In genomic region chr2:131410906-131411520, GRCm38 (mm10) we compare ENCODE assay signal across 24 mouse cellular contexts.
"Had no signal": no experiment of that assay in that cellular context is flagged by ENCODE, and none has a peak within 500 bp of the region (broad histone marks: within the 10 kb centered on the region; RNA-seq: fewer than 3 reads in every experiment).

No protein-coding gene starts in this region.

- H3K4me3 ChIP-seq: heart, embryonic 13.5 days; heart, embryonic 15.5 days; hindbrain, embryonic 13.5 days; hindbrain, embryonic 15.5 days; kidney, embryonic 15.5 days; limb, embryonic 13.5 days; limb, embryonic 15.5 days had no signal

- H3K9ac ChIP-seq: forebrain, postnatal 0 days; heart, embryonic 13.5 days; heart, embryonic 15.5 days; hindbrain, embryonic 13.5 days; hindbrain, embryonic 15.5 days; kidney, embryonic 15.5 days; limb, embryonic 13.5 days; limb, embryonic 15.5 days had no signal

- H3K4me1 ChIP-seq: heart, embryonic 13.5 days; heart, embryonic 15.5 days; hindbrain, embryonic 13.5 days; hindbrain, embryonic 15.5 days; kidney, embryonic 15.5 days; limb, embryonic 15.5 days had no signal

- DNase-seq: forebrain, postnatal 0 days; gastrocnemius, postnatal 14 days; gastrocnemius, postnatal 36 days; heart, adult 18-20 months; heart, postnatal 14 days; heart, postnatal 36 days; kidney, adult 11 months; kidney, adult 2 months; kidney, adult 9 months; kidney, postnatal 14 days; kidney, postnatal 36 days; layer of hippocampus, adult 9-11 months; layer of hippocampus, postnatal 36 days had no signal

- ATAC-seq: forebrain, postnatal 0 days; hindbrain, postnatal 0 days; intestine, embryonic 16.5 days had no signal

- H3K4me2 ChIP-seq: heart, embryonic 11.5 days; heart, embryonic 13.5 days; heart, embryonic 15.5 days; hindbrain, embryonic 13.5 days; hindbrain, embryonic 15.5 days; kidney, embryonic 15.5 days; limb, embryonic 13.5 days; limb, embryonic 15.5 days had no signal

- H3K9me3 ChIP-seq: heart, embryonic 13.5 days; heart, embryonic 15.5 days; hindbrain, embryonic 13.5 days; hindbrain, embryonic 15.5 days; kidney, embryonic 15.5 days; limb, embryonic 13.5 days; limb, embryonic 15.5 days had no signal

- H3K36me3 ChIP-seq: heart, embryonic 13.5 days; heart, embryonic 15.5 days; hindbrain, embryonic 13.5 days; hindbrain, embryonic 15.5 days; kidney, embryonic 15.5 days; limb, embryonic 13.5 days; limb, embryonic 15.5 days had no signal

- H3K27ac ChIP-seq: heart, embryonic 13.5 days; heart, embryonic 15.5 days; hindbrain, embryonic 13.5 days; hindbrain, embryonic 15.5 days; hindbrain, postnatal 0 days; kidney, embryonic 15.5 days; kidney, postnatal 0 days; limb, embryonic 13.5 days; limb, embryonic 15.5 days had no signal

- H3K27me3 ChIP-seq: heart, embryonic 15.5 days; hindbrain, embryonic 13.5 days; hindbrain, embryonic 15.5 days; kidney, embryonic 15.5 days; limb, embryonic 13.5 days; limb, embryonic 15.5 days had no signal
